Mouse (Mus musculus) liver, postnatal 0 days (tissue): ENCODE results near the gene Fam19a4.

Experiments
- CTCF ChIP-seq: sonication (generic); IDR thresholded peaks from 2 replicates; pipeline ENCODE4 v1.5.1; 2016; ENCODE audit warnings: antibody characterized with exemption, low read depth
- EP300 ChIP-seq: IDR thresholded peaks from 2 replicates; pipeline ENCODE4 v1.6.1; 2016; ENCODE audit warnings: antibody characterized with exemption, low read depth, mild to moderate bottlenecking

- TF ChIP-seq EP300, result no peak
- TF ChIP-seq CTCF, result no peak
Observed at GRCm38 (mm10) chr6:96826626-96827025, 233.6 kb downstream of the Fam19a4 start.
